Mouse (Mus musculus) forebrain, embryonic 13.5 days (tissue): ENCODE measurements around the gene Tas1r2. TPM values are rescaled to one million over a fixed set of nuclear protein-coding genes. Genes with fewer than 3 reads are reported as not detected.
A peak's percentile ranks its signal among the peaks of the same experiment; 100 is the strongest.

ENCODE experiments used
- ATAC-seq: fragments of 200-750 bp; cut with Nextera tagmentation; 2 replicates; pipeline ENCODE4 v1.8.0; 2017
- H3K27ac ChIP-seq: fragments of 300-500 bp; sonication (generic); 2 replicates; pipeline ENCODE4 v1.5.1; 2015; ENCODE audit warnings: inconsistent platforms, mild to moderate bottlenecking, moderate library complexity
- H3K27me3 ChIP-seq: fragments of 300-500 bp; sonication (generic); 2 replicates; pipeline ENCODE4 v1.6.1; 2015; ENCODE audit warnings: mild to moderate bottlenecking, inconsistent platforms
- H3K36me3 ChIP-seq: fragments of 300-500 bp; sonication (generic); 2 replicates; pipeline ENCODE4 v1.6.1; 2015; ENCODE audit warnings: mild to moderate bottlenecking, inconsistent platforms; ENCODE audit not compliant: poor library complexity, severe bottlenecking
- H3K4me1 ChIP-seq: fragments of 300-500 bp; sonication (generic); 2 replicates; pipeline ENCODE4 v1.6.1; 2015; ENCODE audit warnings: inconsistent platforms
- H3K4me2 ChIP-seq: fragments of 300-500 bp; sonication (generic); 2 replicates; pipeline ENCODE4 v1.6.1; 2015; ENCODE audit warnings: inconsistent platforms, mild to moderate bottlenecking, moderate library complexity
- H3K4me3 ChIP-seq: fragments of 300-500 bp; sonication (generic); 2 replicates; pipeline ENCODE4 v1.5.1; 2015; ENCODE audit warnings: mild to moderate bottlenecking, inconsistent platforms
- H3K9ac ChIP-seq: fragments of 300-500 bp; sonication (generic); 2 replicates; pipeline ENCODE4 v1.6.1; 2015; ENCODE audit warnings: mild to moderate bottlenecking, inconsistent platforms
- H3K9me3 ChIP-seq: fragments of 300-500 bp; sonication (generic); replicated peaks from 2 replicates; pipeline ENCODE4 v1.6.1; 2016; ENCODE audit warnings: inconsistent platforms
- WGBS: fragments of 180-500 bp; shearing (Covaris S2); methylation state at CpG from one replicate; pipeline ENCODE4 v1.1.7; 2015; 5-methylcytosine and 5-hydroxymethylcytosine counted together
- polyA plus RNA-seq: library from polyadenylated mRNA; unstranded; fragments of >200 nt; fragmentation: Nextera tagmentation; extraction: Ambion mirVana; gene quantifications from 2 replicates; pipeline ENCODE4 v1.2.1, GENCODE M21; 2015

The Tas1r2 gene
- polyA plus RNA-seq, 1 experiment from 2014 or later, result not detected

GRCm38 (mm10) chr4:139640333-139640732, 13.0 kb upstream of the Tas1r2 start:
- H3K9ac ChIP-seq, result peak overlapping the region; percentile 37; the same call in 1 of the 2 replicates
- 72% methylated on average over 12 of the region's 12 CpGs for WGBS
- no peak for ATAC-seq
- H3K4me3 ChIP-seq, result no peak overlapping the region
- no peak overlapping the region for H3K4me2 ChIP-seq
- no peak overlapping the region for H3K27ac ChIP-seq
- peaks cover 30% of the 10 kb centered on the region for H3K27me3 ChIP-seq
- no peaks in the 10 kb centered on the region for H3K9me3 ChIP-seq
- H3K36me3 ChIP-seq, result peaks cover 22% of the 10 kb centered on the region
- peaks cover 24% of the 10 kb centered on the region for H3K4me1 ChIP-seq

- H3K27ac ChIP-seq, result no peak overlapping the region
- WGBS, result 68% methylated on average over 5 of the region's 6 CpGs
- H3K4me1 ChIP-seq, result peaks cover 24% of the 10 kb centered on the region
- no peak overlapping the region for H3K4me3 ChIP-seq
- no peak overlapping the region for H3K9ac ChIP-seq
- ATAC-seq, result no peak
- H3K27me3 ChIP-seq, result peaks cover 30% of the 10 kb centered on the region
- H3K9me3 ChIP-seq, result no peaks in the 10 kb centered on the region
- H3K4me2 ChIP-seq, result no peak overlapping the region
- peaks cover 17% of the 10 kb centered on the region for H3K36me3 ChIP-seq
These were observed 12.6 kb upstream of the Tas1r2 start for GRCm38 (mm10) chr4:139640775-139641174.

GRCm38 (mm10) chr4:139641829-139642425, 11.4 kb upstream of the Tas1r2 start:
- H3K4me1 ChIP-seq, result peaks cover 24% of the 10 kb centered on the region
- no peaks in the 10 kb centered on the region for H3K9me3 ChIP-seq
- ATAC-seq, result no peak
- H3K36me3 ChIP-seq, result peaks cover 20% of the 10 kb centered on the region
- whole genome bisulfite sequencing, result 3% methylated on average over 30 of the region's 30 CpGs
- H3K9ac ChIP-seq, result peak overlapping the region; percentile 52
- H3K27ac ChIP-seq, result no peak overlapping the region
- H3K4me2 ChIP-seq, result peak overlapping the region; percentile 56
- peaks cover 30% of the 10 kb centered on the region for H3K27me3 ChIP-seq
- peak overlapping the region; percentile 12 for H3K4me3 ChIP-seq

- Histone ChIP-seq H3K4me2 (no peak overlapping the region), H3K36me3 (peaks cover 25% of the 10 kb centered on the region), H3K9me3 (no peaks in the 10 kb centered on the region), H3K27ac (no peak overlapping the region), H3K4me1 (peaks cover 24% of the 10 kb centered on the region), H3K9ac (no peak overlapping the region), H3K4me3 (no peak overlapping the region), H3K27me3 (peaks cover 30% of the 10 kb centered on the region)
- peak; percentile 54 for ATAC-seq
- WGBS, result 16% methylated on average over 9 of the region's 9 CpGs
These were observed 9.4 kb upstream of the Tas1r2 start for GRCm38 (mm10) chr4:139643972-139644371.

GRCm38 (mm10) chr4:139646916-139647315, 6.4 kb upstream of the Tas1r2 start:
- no peak overlapping the region for H3K4me2 ChIP-seq
- no peak overlapping the region for H3K27ac ChIP-seq
- H3K27me3 ChIP-seq, result peaks cover 18% of the 10 kb centered on the region
- peaks cover 8% of the 10 kb centered on the region for H3K4me1 ChIP-seq
- no peak overlapping the region for H3K4me3 ChIP-seq
- no peak overlapping the region for H3K9ac ChIP-seq
- no peaks in the 10 kb centered on the region for H3K9me3 ChIP-seq
- ATAC-seq, result no peak
- H3K36me3 ChIP-seq, result peaks cover 25% of the 10 kb centered on the region
- 86% methylated on average over 7 of the region's 7 CpGs for WGBS

DNA sequence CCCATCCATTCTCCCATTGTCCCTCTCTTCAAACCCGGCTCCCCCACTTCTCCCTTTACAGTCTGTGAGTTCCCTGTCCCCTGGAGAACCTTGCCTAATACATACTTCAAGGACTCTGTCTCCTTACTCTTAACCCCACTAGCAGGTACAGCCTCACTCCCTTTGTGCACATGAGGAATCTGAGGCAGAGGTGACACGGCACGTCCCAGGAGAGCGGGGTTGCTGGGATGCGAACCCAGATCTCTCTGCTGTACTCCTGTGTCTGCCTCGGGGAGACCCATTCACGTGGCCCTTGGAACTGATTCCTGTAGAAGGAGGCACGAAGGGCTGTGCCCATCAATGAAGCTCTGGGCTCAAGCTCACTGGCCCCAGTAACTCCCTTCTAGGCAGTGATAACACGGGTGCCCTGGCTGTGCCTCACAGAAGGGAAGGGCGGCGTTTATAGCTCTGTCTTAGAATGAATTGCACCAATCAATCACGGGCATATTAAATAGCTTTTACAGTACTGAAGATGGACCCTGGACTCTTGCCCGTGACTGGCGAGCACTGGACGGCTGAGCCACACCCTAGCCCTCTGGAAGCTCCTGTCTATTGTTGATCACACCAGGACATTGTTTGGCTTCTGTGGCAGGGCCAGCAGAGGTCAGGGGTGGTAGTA, 3.1 kb upstream of the Tas1r2 start:
- H3K4me1 ChIP-seq, result no peaks in the 10 kb centered on the region
- no peak overlapping the region for H3K4me3 ChIP-seq
- no peak overlapping the region for H3K27ac ChIP-seq
- peaks cover 16% of the 10 kb centered on the region for H3K36me3 ChIP-seq
- H3K9me3 ChIP-seq, result no peaks in the 10 kb centered on the region
- 89% methylated on average over 15 of the region's 15 CpGs for WGBS
- H3K27me3 ChIP-seq, result 0 out of 2 replicates have a peak, but pooled peaks cover 7% of the 10 kb centered on the region
- no peak for ATAC-seq
- H3K4me2 ChIP-seq, result no peak overlapping the region
- no peak overlapping the region for H3K9ac ChIP-seq

GRCm38 (mm10) chr4:139650907-139651306, 2.4 kb upstream of the Tas1r2 start:
- Histone ChIP-seq H3K36me3 (peaks cover 16% of the 10 kb centered on the region), H3K4me1 (no peaks in the 10 kb centered on the region), H3K9ac (no peak overlapping the region), H3K4me3 (no peak overlapping the region), H3K27me3 (0 out of 2 replicates have a peak, but pooled peaks cover 7% of the 10 kb centered on the region), H3K4me2 (no peak overlapping the region), H3K9me3 (no peaks in the 10 kb centered on the region), H3K27ac (no peak overlapping the region)
- no peak for ATAC-seq
- 69% methylated on average over 11 of the region's 11 CpGs for WGBS

DNA sequence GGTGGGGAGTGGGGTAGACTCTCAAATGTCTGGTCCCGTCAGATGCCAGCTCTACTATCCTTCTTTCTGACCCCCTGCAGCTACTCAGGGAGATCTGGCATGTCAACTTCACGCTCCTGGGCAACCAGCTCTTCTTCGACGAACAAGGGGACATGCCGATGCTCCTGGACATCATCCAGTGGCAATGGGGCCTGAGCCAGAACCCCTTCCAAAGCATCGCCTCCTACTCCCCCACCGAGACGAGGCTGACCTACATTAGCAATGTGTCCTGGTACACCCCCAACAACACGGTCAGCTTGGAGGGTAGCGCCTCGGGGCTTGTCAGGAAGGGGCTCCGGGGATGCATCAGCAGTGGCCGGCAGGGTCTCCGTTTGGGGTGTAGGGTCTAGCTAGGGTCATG, 8.6 kb downstream of the Tas1r2 start:
- Histone ChIP-seq H3K9me3 (peaks cover 11% of the 10 kb centered on the region; the same call in 1 of the 2 replicates), H3K36me3 (no peaks in the 10 kb centered on the region), H3K4me3 (no peak overlapping the region), H3K27me3 (0 out of 2 replicates have a peak, but pooled peaks cover 13% of the 10 kb centered on the region), H3K4me2 (no peak overlapping the region), H3K9ac (no peak overlapping the region), H3K27ac (no peak overlapping the region), H3K4me1 (no peaks in the 10 kb centered on the region)
- 90% methylated on average over 14 of the region's 14 CpGs for WGBS
- ATAC-seq, result no peak

GRCm38 (mm10) chr4:139667632-139668031, 14.3 kb downstream of the Tas1r2 start:
- Histone ChIP-seq H3K9me3 (no peaks in the 10 kb centered on the region), H3K4me1 (peaks cover 10% of the 10 kb centered on the region), H3K27ac (no peak overlapping the region), H3K36me3 (no peaks in the 10 kb centered on the region), H3K4me2 (no peak overlapping the region), H3K4me3 (no peak overlapping the region), H3K27me3 (0 out of 2 replicates have a peak, but pooled peaks cover 5% of the 10 kb centered on the region), H3K9ac (no peak overlapping the region)
- peak; percentile 33; the same call in 1 of the 2 replicates for ATAC-seq
- WGBS, result 18% methylated on average over 6 of the region's 6 CpGs

GRCm38 (mm10) chr4:139669847-139670246, 16.5 kb downstream of the Tas1r2 start:
- no peak for ATAC-seq
- Histone ChIP-seq H3K4me3 (no peak overlapping the region), H3K4me1 (peaks cover 10% of the 10 kb centered on the region), H3K27me3 (no peaks in the 10 kb centered on the region), H3K4me2 (no peak overlapping the region), H3K9me3 (no peaks in the 10 kb centered on the region), H3K36me3 (no peaks in the 10 kb centered on the region), H3K27ac (no peak overlapping the region), H3K9ac (no peak overlapping the region)
- 30% methylated on average over 6 of the region's 6 CpGs for WGBS

DNA sequence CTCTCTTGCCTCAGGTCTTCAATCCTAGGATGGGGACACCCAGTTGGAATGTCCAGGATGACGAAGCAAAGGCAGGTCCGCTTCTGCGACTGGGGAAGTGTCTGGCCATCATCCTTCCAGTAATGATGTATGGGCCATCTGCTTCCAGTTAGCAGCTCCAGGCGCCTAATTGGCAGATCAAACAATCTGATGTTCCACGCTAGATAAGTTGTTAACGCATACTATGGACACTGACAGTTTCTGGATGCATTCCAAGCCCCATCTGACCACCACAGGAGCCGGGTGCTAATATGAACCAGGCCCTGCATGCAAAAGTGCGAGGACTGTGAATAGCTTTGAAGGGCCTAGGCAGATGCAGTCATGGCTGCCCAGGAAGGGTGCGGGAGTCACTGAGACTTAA, 22.4 kb downstream of the Tas1r2 start:
- peaks cover 7% of the 10 kb centered on the region for H3K9me3 ChIP-seq
- H3K9ac ChIP-seq, result no peak overlapping the region
- H3K4me1 ChIP-seq, result peaks cover 4% of the 10 kb centered on the region; the same call in 1 of the 2 replicates
- no peak overlapping the region for H3K4me3 ChIP-seq
- H3K4me2 ChIP-seq, result no peak overlapping the region
- 68% methylated on average over 9 of the region's 9 CpGs for WGBS
- H3K27ac ChIP-seq, result no peak overlapping the region
- H3K36me3 ChIP-seq, result no peaks in the 10 kb centered on the region
- no peak for ATAC-seq
- 0 out of 2 replicates have a peak, but pooled peaks cover under 1% of the 10 kb centered on the region for H3K27me3 ChIP-seq

- no peaks in the 10 kb centered on the region for H3K36me3 ChIP-seq
- H3K27ac ChIP-seq, result no peak overlapping the region
- no peaks in the 10 kb centered on the region for H3K4me1 ChIP-seq
- 78% methylated on average over 22 of the region's 22 CpGs for WGBS
- no peak overlapping the region for H3K4me3 ChIP-seq
- 0 out of 2 replicates have a peak, but pooled peaks cover 3% of the 10 kb centered on the region for H3K27me3 ChIP-seq
- ATAC-seq, result no peak
- peaks cover 12% of the 10 kb centered on the region for H3K9me3 ChIP-seq
- no peak overlapping the region for H3K4me2 ChIP-seq
- H3K9ac ChIP-seq, result no peak overlapping the region
These were observed 30.6 kb downstream of the Tas1r2 start for GRCm38 (mm10) chr4:139683728-139684638.
